Mouse (Mus musculus): Measurements from ENCODE around the gene Gprin1. TPM values are rescaled to one million over a fixed set of nuclear protein-coding genes. Genes with fewer than 3 reads are reported as not detected.

The Gprin1 gene
- polyA plus RNA-seq, 1 experiment from 2014 or later, result 0.27 TPM

GRCm38 (mm10) chr13:54753733-54754132 is 4.1 kb upstream of the Gprin1 start:
- H3K9me3 ChIP-seq (ENCODE audit: control insufficient read depth, low read length), result no peaks in the 10 kb centered on the region
- no peak for DNase-seq (ENCODE audit: low spot score)
- no peak overlapping the region for H3K9ac ChIP-seq (ENCODE audit: low read length)
- no peak overlapping the region for H3K27ac ChIP-seq (replicated peaks)
- no peak for ATAC-seq (ENCODE audit: low FRiP score, low TSS enrichment)
- H3K36me3 ChIP-seq (ENCODE audit: control insufficient read depth, insufficient read depth, low read length), result no peaks in the 10 kb centered on the region
- H3K4me3 ChIP-seq (ENCODE audit: low read depth, low read length), result no peak overlapping the region
- no peak overlapping the region for H3K4me2 ChIP-seq (replicated peaks; ENCODE audit: low read depth)
- WGBS, result 63% methylated on average over 6 of the region's 6 CpGs
- TF ChIP-seq EP300 (optimal IDR thresholded peaks at IDR 0.05), result no peak
- H3K27me3 ChIP-seq (ENCODE audit: control insufficient read depth, insufficient read depth, low read length), result no peaks in the 10 kb centered on the region; the same call in 1 of the 2 replicates
- peaks cover 3% of the 10 kb centered on the region; the same call in 1 of the 2 replicates for H3K4me1 ChIP-seq (replicated peaks; ENCODE audit: control insufficient read depth, insufficient read depth)

GRCm38 (mm10) chr13:54752656-54753055 is 3.0 kb upstream of the Gprin1 start:
- Histone ChIP-seq H3K9ac (ENCODE audit: low read length) (no peak overlapping the region), H3K36me3 (ENCODE audit: control insufficient read depth, insufficient read depth, low read length) (no peaks in the 10 kb centered on the region), H3K4me2 (replicated peaks; ENCODE audit: low read depth) (no peak overlapping the region), H3K9me3 (ENCODE audit: control insufficient read depth, low read length) (no peaks in the 10 kb centered on the region), H3K4me1 (replicated peaks; ENCODE audit: control insufficient read depth, insufficient read depth) (peaks cover 3% of the 10 kb centered on the region; the same call in 1 of the 2 replicates), H3K4me3 (ENCODE audit: low read depth, low read length) (no peak overlapping the region), H3K27me3 (ENCODE audit: control insufficient read depth, insufficient read depth, low read length) (no peaks in the 10 kb centered on the region; the same call in 1 of the 2 replicates), H3K27ac (replicated peaks) (no peak overlapping the region)
- no peak for ATAC-seq (ENCODE audit: low FRiP score, low TSS enrichment)
- WGBS, result 66% methylated on average over 10 of the region's 10 CpGs
- TF ChIP-seq CTCF (IDR thresholded peaks at IDR 0.05; ENCODE audit: low read depth) (no peak), EP300 (optimal IDR thresholded peaks at IDR 0.05) (no peak)
- DNase-seq (ENCODE audit: low spot score), result no peak

- no peaks in the 10 kb centered on the region for H3K36me3 ChIP-seq (ENCODE audit: control insufficient read depth, insufficient read depth, low read length)
- H3K9ac ChIP-seq (ENCODE audit: low read length), result no peak overlapping the region
- no peaks in the 10 kb centered on the region; the same call in 1 of the 2 replicates for H3K27me3 ChIP-seq (ENCODE audit: control insufficient read depth, insufficient read depth, low read length)
- no peak overlapping the region for H3K4me2 ChIP-seq (replicated peaks; ENCODE audit: low read depth)
- no peak overlapping the region for H3K27ac ChIP-seq (replicated peaks)
- no peaks in the 10 kb centered on the region for H3K9me3 ChIP-seq (ENCODE audit: control insufficient read depth, low read length)
- DNase-seq (ENCODE audit: low spot score) (peak; percentile 28), ATAC-seq (ENCODE audit: low FRiP score, low TSS enrichment) (no peak)
- no peak for TF ChIP-seq EP300 (optimal IDR thresholded peaks at IDR 0.05)
- TF ChIP-seq CTCF (IDR thresholded peaks at IDR 0.05; ENCODE audit: low read depth), result no peak
- H3K4me3 ChIP-seq (ENCODE audit: low read depth, low read length), result no peak overlapping the region
- H3K4me1 ChIP-seq (replicated peaks; ENCODE audit: control insufficient read depth, insufficient read depth), result peaks cover 3% of the 10 kb centered on the region; the same call in 1 of the 2 replicates
- WGBS, result 2% methylated on average over 8 of the region's 8 CpGs
Observed at GRCm38 (mm10) chr13:54750699-54751098, 1.0 kb upstream of the Gprin1 start.

DNA sequence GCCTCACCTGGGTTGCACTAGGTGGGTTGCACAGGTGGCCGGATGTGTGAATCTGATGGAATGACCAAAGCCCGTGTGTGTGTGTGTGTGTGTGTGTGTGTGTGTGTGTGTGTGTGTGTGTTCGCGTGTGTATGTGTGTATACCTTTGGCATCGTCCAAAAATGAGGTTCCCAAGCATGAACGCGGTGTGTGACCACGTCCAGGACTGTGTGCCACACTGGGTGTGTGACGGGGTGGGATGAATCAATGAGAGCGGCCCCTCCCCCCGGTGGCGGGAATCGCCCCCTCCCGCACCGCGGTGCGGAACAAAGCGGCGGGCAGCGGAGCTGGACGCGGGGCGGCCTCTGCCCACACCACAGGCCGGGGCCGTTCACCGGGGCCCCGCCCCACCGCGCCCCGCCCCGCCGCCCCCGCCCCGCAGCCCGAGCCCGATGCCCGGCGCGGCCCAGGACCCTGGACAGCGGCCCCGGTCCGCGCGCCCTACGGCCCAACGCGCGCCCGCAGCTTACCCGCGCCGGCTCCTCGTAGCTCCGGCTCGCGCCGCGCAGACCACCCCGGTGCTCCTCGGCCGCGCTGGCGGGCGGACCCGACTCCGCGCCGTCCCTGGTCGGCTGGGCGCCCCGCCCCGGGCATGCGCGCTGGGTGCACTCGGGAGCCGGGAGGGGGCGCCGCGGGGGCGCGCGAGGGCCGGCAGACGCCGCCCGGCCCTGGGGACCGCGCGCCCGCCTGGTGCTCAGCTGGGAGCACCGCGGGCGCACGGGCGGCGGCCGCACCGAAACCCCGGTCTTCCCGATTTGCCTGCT is 412 bp downstream of the Gprin1 start:
- no peak for TF ChIP-seq EP300 (optimal IDR thresholded peaks at IDR 0.05)
- TF ChIP-seq CTCF (IDR thresholded peaks at IDR 0.05; ENCODE audit: low read depth), result no peak
- Histone ChIP-seq H3K27ac (replicated peaks) (no peak overlapping the region), H3K4me3 (ENCODE audit: low read depth, low read length) (peak overlapping the region; percentile 43), H3K36me3 (ENCODE audit: control insufficient read depth, insufficient read depth, low read length) (no peaks in the 10 kb centered on the region), H3K4me1 (replicated peaks; ENCODE audit: control insufficient read depth, insufficient read depth) (peaks cover 3% of the 10 kb centered on the region; the same call in 1 of the 2 replicates), H3K4me2 (replicated peaks; ENCODE audit: low read depth) (peak overlapping the region; percentile 69), H3K9ac (ENCODE audit: low read length) (no peak overlapping the region), H3K27me3 (ENCODE audit: control insufficient read depth, insufficient read depth, low read length) (no peaks in the 10 kb centered on the region; the same call in 1 of the 2 replicates), H3K9me3 (ENCODE audit: control insufficient read depth, low read length) (no peaks in the 10 kb centered on the region)
- DNase-seq (ENCODE audit: low spot score) (peak; percentile 39), ATAC-seq (ENCODE audit: low FRiP score, low TSS enrichment) (peak; percentile 70)
- WGBS, result 2% methylated on average over 48 of the region's 100 CpGs

DNA sequence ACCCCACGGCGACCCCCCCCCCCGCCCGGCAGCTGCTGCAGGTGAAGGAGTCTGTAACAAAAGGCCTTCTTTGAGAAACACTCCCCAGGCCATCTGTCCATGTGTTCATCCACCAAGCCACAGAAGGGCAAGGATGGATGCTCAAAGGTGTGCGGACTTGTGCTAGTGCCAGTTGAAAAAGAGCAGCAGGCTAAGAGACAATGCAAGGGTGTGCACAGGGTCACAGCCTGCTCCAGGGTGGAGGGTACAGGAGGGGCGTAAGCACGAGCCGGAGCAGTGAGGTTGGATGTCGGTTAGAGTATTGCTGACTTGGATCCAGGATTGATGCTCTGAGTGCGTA is 983 bp downstream of the Gprin1 start:
- no peak overlapping the region for H3K4me2 ChIP-seq (replicated peaks; ENCODE audit: low read depth)
- H3K27ac ChIP-seq (replicated peaks), result no peak overlapping the region
- H3K36me3 ChIP-seq (ENCODE audit: control insufficient read depth, insufficient read depth, low read length), result no peaks in the 10 kb centered on the region
- WGBS, result 45% methylated on average over 10 of the region's 10 CpGs
- DNase-seq (ENCODE audit: low spot score), result no peak
- no peak for ATAC-seq (ENCODE audit: low FRiP score, low TSS enrichment)
- TF ChIP-seq CTCF (IDR thresholded peaks at IDR 0.05; ENCODE audit: low read depth) (no peak), EP300 (optimal IDR thresholded peaks at IDR 0.05) (no peak)
- no peaks in the 10 kb centered on the region; the same call in 1 of the 2 replicates for H3K27me3 ChIP-seq (ENCODE audit: control insufficient read depth, insufficient read depth, low read length)
- no peaks in the 10 kb centered on the region for H3K9me3 ChIP-seq (ENCODE audit: control insufficient read depth, low read length)
- H3K4me1 ChIP-seq (replicated peaks; ENCODE audit: control insufficient read depth, insufficient read depth), result peaks cover 3% of the 10 kb centered on the region; the same call in 1 of the 2 replicates
- no peak overlapping the region for H3K9ac ChIP-seq (ENCODE audit: low read length)
- no peak overlapping the region for H3K4me3 ChIP-seq (ENCODE audit: low read depth, low read length)

- Histone ChIP-seq H3K4me1 (replicated peaks; ENCODE audit: control insufficient read depth, insufficient read depth) (peaks cover 3% of the 10 kb centered on the region; the same call in 1 of the 2 replicates), H3K4me2 (replicated peaks; ENCODE audit: low read depth) (no peak overlapping the region), H3K4me3 (ENCODE audit: low read depth, low read length) (no peak overlapping the region), H3K9me3 (ENCODE audit: control insufficient read depth, low read length) (no peaks in the 10 kb centered on the region), H3K27me3 (ENCODE audit: control insufficient read depth, insufficient read depth, low read length) (no peaks in the 10 kb centered on the region; the same call in 1 of the 2 replicates), H3K27ac (replicated peaks) (no peak overlapping the region), H3K9ac (ENCODE audit: low read length) (no peak overlapping the region), H3K36me3 (ENCODE audit: control insufficient read depth, insufficient read depth, low read length) (no peaks in the 10 kb centered on the region)
- no peak for ATAC-seq (ENCODE audit: low FRiP score, low TSS enrichment)
- no peak for TF ChIP-seq EP300 (optimal IDR thresholded peaks at IDR 0.05)
- no peak for TF ChIP-seq CTCF (IDR thresholded peaks at IDR 0.05; ENCODE audit: low read depth)
- 83% methylated on average over 8 of the region's 8 CpGs for WGBS
- no peak for DNase-seq (ENCODE audit: low spot score)
Observed at GRCm38 (mm10) chr13:54748190-54748589, 1.5 kb downstream of the Gprin1 start.

Data from stomach, postnatal 0 days (tissue).